In genomic region chr17:35909919-35910369, GRCm38 (mm10) we compare ENCODE assay signal across 8 mouse cellular contexts. TPM values are rescaled to one million over a fixed set of nuclear protein-coding genes. Genes with fewer than 3 reads are reported as not detected.
DNase-seq lines count a peak whose midpoint lies in the region; ATAC-seq and TF ChIP-seq lines count a peak whose summit lies in the region.

TSS of gene Atat1 (minus strand) at chr17:35910075.

- H3K4me1 ChIP-seq in G1E (ENCODE audit: insufficient read depth, low read depth, low read length), result peaks cover 62% of the 10 kb centered on the region
- peaks cover 11% of the 10 kb centered on the region for H3K4me1 ChIP-seq in forebrain, postnatal 0 days (ENCODE audit: insufficient read depth)
- H3K4me1 ChIP-seq in lung, embryonic 15.5 days, result peaks cover 15% of the 10 kb centered on the region

- 1% methylated on average over 25 of the region's 25 CpGs for WGBS in forebrain, postnatal 0 days
- 3% methylated on average over 25 of the region's 25 CpGs for WGBS in lung, embryonic 15.5 days

- H3K4me2 ChIP-seq in forebrain, postnatal 0 days (ENCODE audit: low read depth), result peak within 1 kb of the TSS; percentile 91
- H3K4me2 ChIP-seq in lung, embryonic 15.5 days, result peak within 1 kb of the TSS; percentile 86

- no peaks in the 10 kb centered on the region for H3K27me3 ChIP-seq in G1E (ENCODE audit: insufficient read depth, low read length)
- H3K27me3 ChIP-seq in forebrain, postnatal 0 days (ENCODE audit: insufficient read depth, low read length), result no peaks in the 10 kb centered on the region
- H3K27me3 ChIP-seq in lung, embryonic 15.5 days, result no peaks in the 10 kb centered on the region

- H3K36me3 ChIP-seq in G1E (replicated peaks), result peaks cover 86% of the 10 kb centered on the region
- peaks cover 29% of the 10 kb centered on the region for H3K36me3 ChIP-seq in forebrain, postnatal 0 days (ENCODE audit: insufficient read depth)
- peaks cover 54% of the 10 kb centered on the region for H3K36me3 ChIP-seq in lung, embryonic 15.5 days

- H3K4me3 ChIP-seq in G1E (ENCODE audit: low read depth, low read length), result peak within 1 kb of the TSS; percentile 80
- H3K4me3 ChIP-seq in forebrain, postnatal 0 days (ENCODE audit: low read depth, low read length), result peak within 1 kb of the TSS; percentile 71
- peak within 1 kb of the TSS; percentile 65 for H3K4me3 ChIP-seq in lung, embryonic 15.5 days

- ATAC-seq in G1E (ENCODE audit: extremely low read depth, insufficient number of reproducible peaks, low FRiP score, poor library complexity, severe bottlenecking), result peak; percentile 81
- peak; percentile 96 for ATAC-seq in forebrain, postnatal 0 days
- peak; percentile 93 for ATAC-seq in lung, embryonic 15.5 days (ENCODE audit: borderline replicate concordance, extremely low read depth, low FRiP score, low TSS enrichment)

- no peaks in the 10 kb centered on the region for H3K9me3 ChIP-seq in G1E (replicated peaks)
- no peaks in the 10 kb centered on the region for H3K9me3 ChIP-seq in forebrain, postnatal 0 days (ENCODE audit: low read length)
- H3K9me3 ChIP-seq in lung, embryonic 15.5 days, result no peaks in the 10 kb centered on the region

- peak within 1 kb of the TSS; percentile 79 for H3K9ac ChIP-seq in forebrain, postnatal 0 days
- peak within 1 kb of the TSS; percentile 57 for H3K9ac ChIP-seq in lung, embryonic 15.5 days

- peak within 1 kb of the TSS; percentile 90 for H3K27ac ChIP-seq in forebrain, postnatal 0 days (ENCODE audit: low read depth, low read length)
- H3K27ac ChIP-seq in lung, embryonic 15.5 days, result peak within 1 kb of the TSS; percentile 62

- TF ChIP-seq CTCF in G1E (IDR thresholded peaks at IDR 0.05; ENCODE audit: low read depth, low read length), result no peak
- TF ChIP-seq CTCF in forebrain, postnatal 0 days (IDR thresholded peaks at IDR 0.05; ENCODE audit: low read depth), result no peak

- peak; percentile 77 for DNase-seq in G1E (ENCODE audit: low spot score)
- DNase-seq in cerebellum, adult 18-20 months, result peak; percentile 84 to 90
- DNase-seq in forebrain, postnatal 0 days, result peak; percentile 95
- DNase-seq in heart, postnatal 4 days, result peak; percentile 96
- DNase-seq in layer of hippocampus, adult 8-10 months (ENCODE audit: low spot score in 2 of 2), result peak; percentile 93
- peak; percentile 87 for DNase-seq in ovary, adult 18-20 months (ENCODE audit: low spot score)
- DNase-seq in thymus, postnatal 0 days (ENCODE audit: low spot score), result peak; percentile 93

RNA-seq across cellular contexts. Expression of gene Atat1, which starts in this region (rescaled TPM):
- 18.1 and 18.3 TPM in 2 replicates for total RNA-seq in G1E (2014; fragmentation: Nextera tagmentation)
- 7.3 and 10.5 TPM in 2 replicates for total RNA-seq in G1E (2017)
- polyA plus RNA-seq in G1E (2012), result 16.3 and 17.3 TPM in 2 replicates
- 206 and 218 TPM in 2 replicates for total RNA-seq in forebrain, postnatal 0 days (2014; rRNA removed)
- 371 and 379 TPM in 2 replicates for polyA plus RNA-seq in forebrain, postnatal 0 days (2015; fragmentation: Nextera tagmentation; extraction: Ambion mirVana)
- total RNA-seq in heart, postnatal 4 days (2021), result 10 to 100 TPM; 18.7 to 23.0 TPM
- 10 to 100 TPM; 53.2 to 64.1 (median 60.0) TPM for total RNA-seq in layer of hippocampus, adult 8-10 months (2022)
- polyA plus RNA-seq in lung, embryonic 15.5 days (2015; fragmentation: Nextera tagmentation; extraction: Ambion mirVana), result 58.3 and 63.6 TPM in 2 replicates
- polyA plus RNA-seq in thymus, postnatal 0 days (2015; fragmentation: Nextera tagmentation; extraction: Ambion mirVana), result 16.4 and 17.5 TPM in 2 replicates

Comparison
In these comparisons a context has a peak if more than half of its experiments do, and no peak if none do; other contexts are left out.
1. Peak in every context shown above with its lines: DNase-seq, ATAC-seq, H3K4me3 ChIP-seq and H3K27ac ChIP-seq.